Mouse (Mus musculus) spleen, adult 12 weeks (tissue): Measurements from ENCODE around the gene Myo1h.
A peak's percentile ranks its signal among the peaks of the same experiment; 100 is the strongest.

Source experiments
- DNase-seq: peaks from one replicate; pipeline ENCODE4 v3.0.0; 2022; ENCODE audit warnings: low spot score

The Myo1h gene

GRCm38 (mm10) chr5:114296693-114297631 lies 8.0 kb downstream of the Myo1h start:
- DNase-seq, result no peak

- no peak for DNase-seq
These were observed 9.4 kb downstream of the Myo1h start for GRCm38 (mm10) chr5:114298212-114298894.

GRCm38 (mm10) chr5:114299156-114299855 lies 10.3 kb downstream of the Myo1h start:
- no peak for DNase-seq

- DNase-seq, result no peak
These were observed 11.1 kb downstream of the Myo1h start for GRCm38 (mm10) chr5:114299883-114300610.

- DNase-seq, result no peak
These were observed 14.2 kb downstream of the Myo1h start for GRCm38 (mm10) chr5:114303166-114303565.

GRCm38 (mm10) chr5:114306496-114306895 lies 17.5 kb downstream of the Myo1h start:
- DNase-seq, result no peak

GRCm38 (mm10) chr5:114308765-114309679 lies 20.1 kb downstream of the Myo1h start:
- DNase-seq, result no peak

GRCm38 (mm10) chr5:114309680-114310036 lies 20.7 kb downstream of the Myo1h start:
- no peak for DNase-seq

GRCm38 (mm10) chr5:114323105-114323790 lies 34.3 kb downstream of the Myo1h start:
- peak; percentile 27 for DNase-seq

- DNase-seq, result no peak
These were observed 35.0 kb downstream of the Myo1h start for GRCm38 (mm10) chr5:114323791-114324507.

- DNase-seq, result no peak
These were observed 54.0 kb downstream of the Myo1h start for GRCm38 (mm10) chr5:114342996-114343395.

- no peak for DNase-seq
These were observed 54.6 kb downstream of the Myo1h start for GRCm38 (mm10) chr5:114343612-114344011.

GRCm38 (mm10) chr5:114345538-114345937 lies 56.6 kb downstream of the Myo1h start:
- no peak for DNase-seq

- DNase-seq, result no peak
These were observed 58.0 kb downstream of the Myo1h start for GRCm38 (mm10) chr5:114347005-114347404.

- no peak for DNase-seq
These were observed 62.5 kb downstream of the Myo1h start for GRCm38 (mm10) chr5:114351490-114351889.

GRCm38 (mm10) chr5:114356250-114356935 lies 67.4 kb downstream of the Myo1h start:
- no peak for DNase-seq

- DNase-seq, result no peak
These were observed 68.2 kb downstream of the Myo1h start for GRCm38 (mm10) chr5:114356936-114357751.

- DNase-seq, result no peak
These were observed 69.9 kb downstream of the Myo1h start for GRCm38 (mm10) chr5:114358833-114359232.
